Mouse (Mus musculus) right cerebral cortex, postnatal 4 days (tissue): Measurements from ENCODE around the gene Tnfsf15.

ENCODE experiments used
- DNase-seq: peaks from one replicate; pipeline ENCODE4 v3.0.0-alpha.2; 2022

Tnfsf15 gene

GRCm38 (mm10) chr4:63683056-63683455 lies 61.9 kb downstream of the Tnfsf15 start:
- DNase-seq: no peak

GRCm38 (mm10) chr4:63682441-63682840 lies 62.5 kb downstream of the Tnfsf15 start:
- no peak for DNase-seq

GRCm38 (mm10) chr4:63681557-63681956 lies 63.4 kb downstream of the Tnfsf15 start:
- DNase-seq: no peak
